In genomic region chr8:122084145-122084544, GRCm38 (mm10) we compare ENCODE assay signal across 20 mouse cellular contexts.
DNase-seq lines count a peak whose midpoint lies in the region; TF ChIP-seq lines count a peak whose summit lies in the region.
"Had no signal": no experiment of that assay in that cellular context is flagged by ENCODE, and none has a peak within 500 bp of the region (broad histone marks: within the 10 kb centered on the region; RNA-seq: fewer than 3 reads in every experiment).

No protein-coding gene starts in this region.

- no peak for TF ChIP-seq CTCF in left cerebral cortex, adult 2 months (IDR thresholded peaks at IDR 0.05)

- DNase-seq in embryo, embryonic 10 days (ENCODE audit: low spot score), result peak; percentile 75
- DNase-seq in embryo, embryonic 11 days, result no peak
- DNase-seq in left cerebral cortex, adult 2 months (ENCODE audit: extremely low spot score in 1 of 2, low spot score in 2 of 2), result no peak
- no peak for DNase-seq in left cerebral cortex, postnatal 14 days (ENCODE audit: low spot score in 2 of 2)
- DNase-seq in embryo, embryonic 10.5 days (ENCODE audit: low spot score), result peak; percentile 53
- no peak for DNase-seq in adrenal gland, postnatal 36 days
- DNase-seq: adrenal gland, adult 8-10 months; adrenal gland, postnatal 14 days; B cell, adult 2 months; cerebellum, adult 11 months; cerebellum, adult 18-20 months; cerebellum, adult 8-10 months; cerebellum, adult 9-11 months; cerebellum, postnatal 14 days; cerebellum, postnatal 36 days had no signal

- H3K27ac ChIP-seq in left cerebral cortex, adult 2 months, result peak overlapping the region; percentile 57
- H3K27ac ChIP-seq: embryonic facial prominence, embryonic 13.5 days; embryonic facial prominence, embryonic 15.5 days; forebrain, embryonic 10.5 days; forebrain, embryonic 12.5 days had no signal

- no peak overlapping the region for H3K4me3 ChIP-seq in left cerebral cortex, adult 2 months
- H3K4me3 ChIP-seq: embryonic facial prominence, embryonic 13.5 days; embryonic facial prominence, embryonic 15.5 days; erythroblast, embryonic 14.5 days; forebrain, embryonic 10.5 days; forebrain, embryonic 12.5 days had no signal

- intact Hi-C loops in left cerebral cortex, adult 2 months (cut with DNase I), result loop anchor here (1.0 to 2.0 kb wide), 3 partner anchors 23 to 77 kb away; no protein-coding TSS in a partner anchor
- intact Hi-C loops in left cerebral cortex, postnatal 14 days (cut with DNase I), result no loop called here

Comparison
In these comparisons a context has a peak if more than half of its experiments do, and no peak if none do; other contexts are left out.
1. DNase-seq: peak in embryo, embryonic 10 days (single experiment) and embryo, embryonic 10.5 days (single experiment); none in embryo, embryonic 11 days (single experiment), left cerebral cortex, adult 2 months (0 of 2), left cerebral cortex, postnatal 14 days (0 of 2) and adrenal gland, postnatal 36 days (0 of 2).